Mouse (Mus musculus) MEL (cell line): ENCODE results near the gene Fam227b. TPM values are rescaled to one million over a fixed set of nuclear protein-coding genes. Genes with fewer than 3 reads are reported as not detected.

Experiments
- DNase-seq: peaks from one replicate; pipeline ENCODE4 v3.0.0; 2011; ENCODE audit warnings: low read depth, low spot score
- H3K27ac ChIP-seq: 2 replicates; pipeline ENCODE4 v1.5.1; 2012; ENCODE audit warnings: low read depth, mild to moderate bottlenecking, control low read depth, low read length, moderate library complexity; ENCODE audit not compliant: control insufficient read depth
- H3K27me3 ChIP-seq, 2 experiments: fragments of 150-350 bp in 1 of 2; sonication (generic) in 1 of 2; 2 replicates each; pipeline ENCODE4 v1.6.1; 2012; ENCODE audit warnings: low read length in 2 of 2, mild to moderate bottlenecking in 2 of 2, improper control_type of control experiment in 1 of 2, moderate library complexity in 1 of 2; ENCODE audit not compliant: insufficient read depth in 2 of 2, control insufficient read depth in 1 of 2
- H3K36me3 ChIP-seq, 2 experiments: 2 replicates each; pipeline ENCODE4 v1.6.1; 2012 to 2014; ENCODE audit warnings: low read length in 2 of 2, improper control_type of control experiment in 1 of 2, inconsistent platforms in 1 of 2, mild to moderate bottlenecking in 1 of 2; ENCODE audit not compliant: insufficient read depth in 2 of 2, control insufficient read depth in 1 of 2
- H3K4me1 ChIP-seq, 2 experiments: fragments of 150-350 bp in 1 of 2; sonication (generic) in 1 of 2; 2 replicates each; pipeline ENCODE4 v1.6.1; 2012; ENCODE audit warnings: low read length in 2 of 2, improper control_type of control experiment in 1 of 2, mild to moderate bottlenecking in 1 of 2; ENCODE audit not compliant: insufficient read depth in 2 of 2, control insufficient read depth in 1 of 2
- H3K4me3 ChIP-seq, 2 experiments: fragments of 150-350 bp in 1 of 2; sonication (generic) in 1 of 2; 2 replicates each; pipeline ENCODE4 v1.5.1; 2012; ENCODE audit warnings: low read depth in 2 of 2, low read length in 2 of 2, mild to moderate bottlenecking in 2 of 2, moderate library complexity in 2 of 2, control low read depth in 1 of 2, improper control_type of control experiment in 1 of 2; ENCODE audit not compliant: control insufficient read depth in 1 of 2, insufficient read depth in 1 of 2
- H3K79me2 ChIP-seq: 2 replicates; pipeline ENCODE4 v1.6.1; 2012; ENCODE audit warnings: mild to moderate bottlenecking, low read length, moderate library complexity; ENCODE audit not compliant: control insufficient read depth, poor library complexity, insufficient read depth
- H3K9ac ChIP-seq: 2 replicates; pipeline ENCODE4 v1.6.1; 2012; ENCODE audit warnings: low read depth, mild to moderate bottlenecking, control low read depth, low read length, moderate library complexity; ENCODE audit not compliant: control insufficient read depth, poor library complexity, severe bottlenecking
- H3K9me3 ChIP-seq: fragments of 150-350 bp; sonication (generic); replicated peaks from 2 replicates; pipeline ENCODE4 v1.6.1; 2012; ENCODE audit warnings: mild to moderate bottlenecking, low read length, improper control_type of control experiment, moderate library complexity; ENCODE audit not compliant: insufficient read depth
- BHLHE40 ChIP-seq: IDR thresholded peaks from 2 replicates; pipeline ENCODE4 v1.6.1; 2012; ENCODE audit warnings: low read depth, mild to moderate bottlenecking, inconsistent platforms, low read length, improper control_type of control experiment, borderline replicate concordance
- CHD1 ChIP-seq: IDR thresholded peaks from 2 replicates; pipeline ENCODE4 v1.6.1; 2012; ENCODE audit warnings: low read depth, mild to moderate bottlenecking, inconsistent platforms, low read length, improper control_type of control experiment
- CHD2 ChIP-seq: IDR thresholded peaks from 2 replicates; pipeline ENCODE4 v1.6.1; 2011; ENCODE audit warnings: low read length, improper control_type of control experiment
- EP300 ChIP-seq, 2 experiments: IDR thresholded peaks; 2 replicates each; pipeline ENCODE4 v1.6.1; 2011; ENCODE audit warnings: improper control_type of control experiment in 2 of 2, low read length in 2 of 2, low read depth in 1 of 2, mild to moderate bottlenecking in 1 of 2
- ETS1 ChIP-seq: IDR thresholded peaks from 2 replicates; pipeline ENCODE4 v1.6.1; 2012; ENCODE audit warnings: low read depth, mild to moderate bottlenecking, inconsistent platforms, low read length, improper control_type of control experiment, moderate library complexity
- HCFC1 ChIP-seq: IDR thresholded peaks from 2 replicates; pipeline ENCODE4 v1.6.1; 2012; ENCODE audit warnings: low read depth, mild to moderate bottlenecking, inconsistent platforms, low read length, improper control_type of control experiment, moderate library complexity
- JUND ChIP-seq: IDR thresholded peaks from 2 replicates; pipeline ENCODE4 v1.6.1; 2011; ENCODE audit warnings: low read depth, mild to moderate bottlenecking, improper control_type of control experiment, low read length
- MAZ ChIP-seq: IDR thresholded peaks from 2 replicates; pipeline ENCODE4 v1.6.1; 2012; ENCODE audit warnings: low read depth, mild to moderate bottlenecking, inconsistent platforms, low read length, improper control_type of control experiment
- MXI1 ChIP-seq: IDR thresholded peaks from 2 replicates; pipeline ENCODE4 v1.6.1; 2011; ENCODE audit warnings: mild to moderate bottlenecking, low read depth, low read length, improper control_type of control experiment
- MYB ChIP-seq: IDR thresholded peaks from 2 replicates; pipeline ENCODE4 v1.6.1; 2011; ENCODE audit warnings: mild to moderate bottlenecking, low read depth, low read length, improper control_type of control experiment
- MYC ChIP-seq: IDR thresholded peaks from 2 replicates; pipeline ENCODE4 v1.6.1; 2011; ENCODE audit warnings: low read depth, mild to moderate bottlenecking, low read length, improper control_type of control experiment, moderate library complexity
- NRF1 ChIP-seq: IDR thresholded peaks from 2 replicates; pipeline ENCODE4 v1.6.1; 2014; ENCODE audit warnings: low read depth, mild to moderate bottlenecking, inconsistent platforms, low read length, improper control_type of control experiment, moderate library complexity; ENCODE audit not compliant: poor library complexity, insufficient read depth, severe bottlenecking
- POLR2AphosphoS5 ChIP-seq: IDR thresholded peaks from 2 replicates; pipeline ENCODE4 v1.6.1; 2012; ENCODE audit warnings: low read depth, borderline replicate concordance, mild to moderate bottlenecking, inconsistent platforms, low read length, moderate library complexity, mixed read lengths
- RAD21 ChIP-seq: IDR thresholded peaks from 2 replicates; pipeline ENCODE4 v1.6.1; 2011; ENCODE audit warnings: mild to moderate bottlenecking, low read depth, low read length, improper control_type of control experiment
- SIN3A ChIP-seq: IDR thresholded peaks from 2 replicates; pipeline ENCODE4 v1.6.1; 2012; ENCODE audit warnings: low read length, improper control_type of control experiment, inconsistent platforms
- TBP ChIP-seq: IDR thresholded peaks from 2 replicates; pipeline ENCODE4 v1.8.0; 2011; ENCODE audit warnings: low read depth, low read length, improper control_type of control experiment
- UBTF ChIP-seq: IDR thresholded peaks from 2 replicates; pipeline ENCODE4 v1.6.1; 2012; ENCODE audit warnings: low read depth, mild to moderate bottlenecking, inconsistent platforms, low read length, improper control_type of control experiment, moderate library complexity, borderline replicate concordance; ENCODE audit not compliant: insufficient read depth
- USF2 ChIP-seq, 2 experiments: IDR thresholded peaks; 2 replicates each; pipeline ENCODE4 v1.6.1; 2011 to 2012; ENCODE audit warnings: improper control_type of control experiment in 2 of 2, low read length in 2 of 2, borderline replicate concordance in 1 of 2, inconsistent platforms in 1 of 2, low read depth in 1 of 2, mild to moderate bottlenecking in 1 of 2; ENCODE audit not compliant: insufficient read depth in 1 of 2
- ZC3H11A ChIP-seq: IDR thresholded peaks from 2 replicates; pipeline ENCODE4 v1.6.1; 2012; ENCODE audit warnings: low read depth, mild to moderate bottlenecking, inconsistent platforms, low read length, improper control_type of control experiment
- ZKSCAN1 ChIP-seq: IDR thresholded peaks from 2 replicates; pipeline ENCODE4 v1.6.1; 2012; ENCODE audit warnings: low read depth, mild to moderate bottlenecking, inconsistent platforms, low read length, improper control_type of control experiment, moderate library complexity
- polyA plus RNA-seq, 2 experiments: library from polyadenylated mRNA; stranded (reverse) in 1 of 2; unstranded in 1 of 2; fragments of >175 nt in 1 of 2; fragments of >200 nt in 1 of 2; gene quantifications; 2 replicates each; pipeline versions ENCODE4 v1.2.1 to v1.2.4; 2012; ENCODE audit warnings: low replicate concordance in 2 of 2, low read depth in 1 of 2; ENCODE audit not compliant: insufficient read length in 2 of 2, insufficient read depth in 1 of 2, missing spikeins in 1 of 2
- total RNA-seq: library from RNA; depleted of rRNA; stranded (reverse); fragments of 300-350 nt; gene quantifications from 2 replicates; pipeline ENCODE4 v1.2.3, GENCODE M21; 2012

Gene Fam227b
- total and polyA plus RNA-seq, 3 experiments, result not detected

DNA sequence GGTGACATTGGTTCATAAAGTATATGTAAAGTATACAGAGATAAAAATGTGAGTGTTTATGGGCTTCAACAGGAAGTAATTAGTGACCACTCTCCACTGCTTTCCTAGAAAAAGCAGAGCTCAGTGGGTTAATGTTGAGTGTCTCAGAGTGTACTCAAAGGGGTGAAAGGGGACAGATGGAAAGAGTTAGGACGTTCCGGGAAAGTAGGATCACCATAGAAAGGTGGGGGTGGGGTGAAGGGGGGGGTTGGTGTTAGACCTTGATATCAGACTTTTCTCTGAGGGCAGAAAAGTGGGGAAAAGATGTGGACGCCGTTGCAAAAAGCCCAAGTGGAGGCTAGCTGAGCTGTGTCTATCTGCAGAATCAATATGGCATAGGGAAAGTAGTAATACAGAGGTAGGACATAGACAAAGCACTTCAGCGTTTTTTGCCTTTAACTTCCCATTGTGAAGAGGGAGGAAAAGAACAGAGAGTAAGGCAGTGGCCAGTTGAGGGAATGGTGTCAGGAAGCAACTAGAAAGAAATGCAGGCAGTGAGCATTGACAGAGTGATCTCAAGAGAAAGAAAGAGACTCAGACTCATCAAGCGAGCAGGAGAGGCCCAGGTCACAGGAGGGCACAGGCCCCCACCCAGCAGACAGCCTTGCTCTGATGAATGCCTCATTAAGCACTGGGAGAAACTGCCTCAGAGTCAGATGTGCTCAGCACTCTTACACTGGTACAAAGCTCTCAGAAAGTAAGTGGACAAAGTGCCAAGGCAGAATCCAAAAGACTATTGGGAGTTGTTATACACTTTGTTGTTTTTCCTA, 98.9 kb downstream of the Fam227b start:
- H3K27ac ChIP-seq, result no peak overlapping the region
- TF ChIP-seq TBP, result no peak
- no peak for TF ChIP-seq ETS1
- TF ChIP-seq UBTF, result no peak
- no peak for TF ChIP-seq MYB
- no peak for TF ChIP-seq SIN3A
- TF ChIP-seq EP300 (IDR thresholded peaks at IDR 0.05; ENCODE audit: low read depth in 1 of 2, low read length in 2 of 2), result no peak
- TF ChIP-seq RAD21, result no peak
- no peak for TF ChIP-seq POLR2AphosphoS5
- TF ChIP-seq BHLHE40, result no peak
- no peak for TF ChIP-seq MAZ
- no peak for TF ChIP-seq MYC
- no peak for TF ChIP-seq USF2 (IDR thresholded peaks at IDR 0.05; ENCODE audit: borderline replicate concordance in 1 of 2, insufficient read depth in 1 of 2, low read depth in 1 of 2, low read length in 2 of 2)
- TF ChIP-seq ZKSCAN1, result no peak
- TF ChIP-seq JUND, result no peak
- TF ChIP-seq MXI1, result no peak
- TF ChIP-seq ZC3H11A, result no peak
- TF ChIP-seq NRF1, result no peak
- no peaks in the 10 kb centered on the region for H3K4me1 ChIP-seq
- H3K36me3 ChIP-seq, result no peaks in the 10 kb centered on the region
- peaks cover 4 to 5% of the 10 kb centered on the region in 2 experiments for H3K27me3 ChIP-seq
- H3K9me3 ChIP-seq, result no peaks in the 10 kb centered on the region
- no peaks in the 10 kb centered on the region for H3K79me2 ChIP-seq
- no peak overlapping the region for H3K4me3 ChIP-seq
- H3K9ac ChIP-seq, result no peak overlapping the region
- no peak for DNase-seq

GRCm38 (mm10) chr2:126045621-126046020, 106.2 kb downstream of the Fam227b start:
- DNase-seq, result no peak
- H3K36me3 ChIP-seq, result no peaks in the 10 kb centered on the region
- H3K27me3 ChIP-seq, result peaks cover 3 to 7% of the 10 kb centered on the region in 2 experiments

More at GRCm38 (mm10) chr2:126045621-126046020, 106.2 kb downstream of the Fam227b start:
- H3K27ac ChIP-seq, result no peak overlapping the region
- H3K9me3 ChIP-seq, result no peaks in the 10 kb centered on the region
- H3K79me2 ChIP-seq, result no peaks in the 10 kb centered on the region
- H3K4me3 ChIP-seq, result no peak overlapping the region
- H3K4me1 ChIP-seq, result no peaks in the 10 kb centered on the region
- no peak overlapping the region for H3K9ac ChIP-seq
- TF ChIP-seq RAD21 (no peak), POLR2AphosphoS5 (no peak), HCFC1 (no peak), CHD1 (no peak), CHD2 (no peak)
